Mouse (Mus musculus) heart, adult 2 months (tissue): ENCODE measurements around the gene Zfand6.

Source experiments
- CTCF ChIP-seq: fragments of 200-600 bp; IDR thresholded peaks from 2 replicates; pipeline ENCODE4 v1.8.1; 2022; ENCODE audit warnings: antibody characterized with exemption, mild to moderate bottlenecking, moderate library complexity
- POLR2A ChIP-seq: fragments of 200-500 bp; IDR thresholded peaks from 2 replicates; pipeline ENCODE4 v1.6.1; 2011; ENCODE audit warnings: mild to moderate bottlenecking, low read depth, low read length, control low read depth; ENCODE audit not compliant: insufficient read depth

GRCm38 (mm10) chr7:84680092-84680491, 9.7 kb downstream of the Zfand6 start:
- no peak for TF ChIP-seq CTCF
- TF ChIP-seq POLR2A, result no peak
